Mouse (Mus musculus): ENCODE results near the gene Oas1h. TPM values are rescaled to one million over a fixed set of nuclear protein-coding genes. Genes with fewer than 3 reads are reported as not detected.

Oas1h gene
- polyA plus RNA-seq, 1 experiment = not detected

Other genes with a start within 250 kb of the Oas1h start
- 15.6 and 17.8 TPM in 2 replicates for gene Rita1, start 248.8 kb upstream of the Oas1h start, polyA plus RNA-seq (2012; rRNA removed)
- 34.2 and 37.0 TPM in 2 replicates for gene Ddx54, start 248.7 kb upstream of the Oas1h start, polyA plus RNA-seq (2012; rRNA removed)
- gene Cfap73, start 227.2 kb upstream of the Oas1h start, polyA plus RNA-seq (2012; rRNA removed) = 0.24 and 0.65 TPM in 2 replicates
- gene Rasal1, start 212.6 kb upstream of the Oas1h start, polyA plus RNA-seq (2012; rRNA removed) = 0.57 and 0.95 TPM in 2 replicates
- gene Dtx1, start 149.5 kb upstream of the Oas1h start, polyA plus RNA-seq (2012; rRNA removed) = 6.1 and 7.0 TPM in 2 replicates
- 3.4 and 5.4 TPM in 2 replicates for gene Oas2, start 111.6 kb upstream of the Oas1h start, polyA plus RNA-seq (2012; rRNA removed)
- gene Oas3, start 83.8 kb upstream of the Oas1h start, polyA plus RNA-seq (2012; rRNA removed) = 0.58 and 0.72 TPM in 2 replicates
- not detected in 2 replicates for gene Oas1e, start 65.9 kb upstream of the Oas1h start, polyA plus RNA-seq (2012; rRNA removed)
- 2.7 and 4.1 TPM in 2 replicates for gene Oas1c, start 48.9 kb upstream of the Oas1h start, polyA plus RNA-seq (2012; rRNA removed)
- gene Oas1f, start 14.1 kb upstream of the Oas1h start, polyA plus RNA-seq (2012; rRNA removed) = 0.08 TPM in 1 of 2 replicates, not detected in the other
- 1.4 and 3.0 TPM in 2 replicates for gene Oas1g, start 26.2 kb downstream of the Oas1h start, polyA plus RNA-seq (2012; rRNA removed)
- 4.3 and 5.6 TPM in 2 replicates for gene Oas1a, start 46.1 kb downstream of the Oas1h start, polyA plus RNA-seq (2012; rRNA removed)
- not detected in 2 replicates for gene Oas1d, start 53.1 kb downstream of the Oas1h start, polyA plus RNA-seq (2012; rRNA removed)
- not detected in 2 replicates for gene Rph3a, start 148.7 kb downstream of the Oas1h start, polyA plus RNA-seq (2012; rRNA removed)